Mouse (Mus musculus) heart, postnatal 25 days (tissue): ENCODE measurements around the gene Gm26992. TPM values are rescaled to one million over a fixed set of nuclear protein-coding genes. Genes with fewer than 3 reads are reported as not detected.
A peak's percentile ranks its signal among the peaks of the same experiment; 100 is the strongest.

Experiments used
- DNase-seq: peaks from one replicate; pipeline ENCODE4 v3.0.0; 2022; ENCODE audit warnings: low spot score
- intact Hi-C: fragments of 180-260 bp; cut with DNase I; formaldehyde crosslinking; loops from one replicate; pipeline ENCODE4 v1.15.1; 2025
- total RNA-seq, 2 experiments: library from RNA; stranded (reverse); gene quantifications; 2 replicates each; pipeline ENCODE4 v1.2.3; 2021

The Gm26992 gene
- total RNA-seq, 2 experiments from 2014 or later: not detected

DNA sequence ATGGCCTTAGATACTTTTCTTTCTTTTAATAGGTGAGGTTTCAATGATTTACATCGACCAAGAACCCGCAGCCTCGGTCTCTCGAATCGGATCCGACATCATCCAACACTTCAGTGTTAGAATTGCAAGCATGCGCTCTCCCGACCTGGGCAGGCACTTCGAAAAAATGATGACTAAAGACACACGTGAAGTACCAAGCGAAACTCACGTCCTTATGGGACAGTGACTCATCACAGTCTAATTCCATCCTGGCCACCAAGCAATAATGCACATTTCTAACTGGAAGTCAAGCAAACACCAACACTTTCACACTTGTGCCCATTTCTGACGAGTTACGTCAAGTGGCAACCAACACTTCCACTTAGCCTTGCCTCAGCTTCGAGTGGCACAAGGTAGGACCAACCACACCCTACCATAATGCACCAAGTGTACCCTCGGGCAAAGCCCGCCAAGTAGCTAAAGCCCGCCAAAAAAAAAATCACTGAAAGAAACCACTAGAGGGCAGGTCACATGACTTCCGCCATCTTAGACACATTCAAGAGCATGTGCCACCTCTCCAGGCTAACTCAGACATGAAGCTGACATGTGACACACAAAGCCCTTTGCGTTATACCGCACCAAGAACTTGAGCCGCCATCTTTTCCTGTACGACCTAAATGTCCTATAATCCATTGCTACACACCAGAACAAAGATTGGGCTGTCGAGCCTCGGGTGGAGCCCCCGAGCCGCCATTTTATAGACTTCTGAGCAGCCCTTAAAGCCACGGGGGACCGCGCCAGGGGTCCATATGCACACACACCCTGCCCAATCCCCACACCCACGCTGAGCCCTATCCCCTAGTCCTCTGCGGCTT lies 59.7 kb downstream of the Gm26992 start:
- intact Hi-C loops: loop anchor here (5.0 to 10.0 kb wide), 3 partner anchors 191 to 453 kb away; no protein-coding TSS in a partner anchor
- peak; percentile 30 for DNase-seq

- intact Hi-C loops: loop anchor here (5.0 to 10.0 kb wide), 3 partner anchors 190 to 453 kb away; no protein-coding TSS in a partner anchor
- no peak for DNase-seq
Measured at GRCm38 (mm10) chrX:103482097-103482451, 60.3 kb downstream of the Gm26992 start.

GRCm38 (mm10) chrX:103483047-103483446 lies 61.2 kb downstream of the Gm26992 start:
- intact Hi-C loops: loop anchor here (5.0 to 10.0 kb wide), 3 partner anchors 189 to 452 kb away; no protein-coding TSS in a partner anchor
- peak; percentile 39 for DNase-seq

- DNase-seq: no peak
- intact Hi-C loops: loop anchor here (1.0 to 10.0 kb wide), 4 partner anchors 140 to 451 kb away; no protein-coding TSS in a partner anchor
Measured at GRCm38 (mm10) chrX:103484050-103484449, 62.2 kb downstream of the Gm26992 start.

- DNase-seq: no peak
- intact Hi-C loops: loop anchor here (5.0 kb wide), 1 partner anchor 36 kb away; no protein-coding TSS in a partner anchor
Measured at GRCm38 (mm10) chrX:103490853-103491252, 69.0 kb downstream of the Gm26992 start.

GRCm38 (mm10) chrX:103492398-103493256 lies 70.8 kb downstream of the Gm26992 start:
- intact Hi-C loops: loop anchor here (5.0 kb wide), 1 partner anchor 35 kb away; no protein-coding TSS in a partner anchor
- DNase-seq: no peak

- intact Hi-C loops: loop anchor here (5.0 kb wide), 1 partner anchor 34 kb away; no protein-coding TSS in a partner anchor
- DNase-seq: peak; percentile 49
Measured at GRCm38 (mm10) chrX:103493351-103494173, 71.8 kb downstream of the Gm26992 start.

DNA sequence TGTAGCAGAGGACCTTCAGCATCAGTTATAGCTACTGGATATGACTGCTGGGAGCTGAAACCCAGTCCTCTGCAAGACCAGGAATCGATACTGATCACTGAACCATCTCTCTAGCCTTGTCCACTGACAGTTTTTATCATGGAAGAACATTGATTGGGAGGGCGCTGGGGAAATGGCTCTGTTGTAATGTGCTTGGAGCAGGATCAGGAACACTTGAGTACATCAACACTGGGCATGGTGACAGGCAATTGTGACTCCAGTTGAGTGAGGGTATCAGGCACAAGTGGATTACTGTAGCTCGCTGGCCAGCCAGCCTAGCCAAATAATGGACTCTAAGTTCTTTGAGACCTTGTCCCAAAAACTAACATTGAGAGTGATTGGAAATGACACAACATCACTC lies 77.6 kb downstream of the Gm26992 start:
- DNase-seq: no peak
- intact Hi-C loops: no loop called here

GRCm38 (mm10) chrX:103500137-103500536 lies 78.3 kb downstream of the Gm26992 start:
- intact Hi-C loops: loop anchor here (5.0 kb wide), 1 partner anchor 62 kb away; no protein-coding TSS in a partner anchor
- no peak for DNase-seq

GRCm38 (mm10) chrX:103508218-103508617 lies 86.4 kb downstream of the Gm26992 start:
- intact Hi-C loops: no loop called here
- DNase-seq: no peak

- intact Hi-C loops: no loop called here
- DNase-seq: no peak
Measured at GRCm38 (mm10) chrX:103509168-103510019, 87.6 kb downstream of the Gm26992 start.

DNA sequence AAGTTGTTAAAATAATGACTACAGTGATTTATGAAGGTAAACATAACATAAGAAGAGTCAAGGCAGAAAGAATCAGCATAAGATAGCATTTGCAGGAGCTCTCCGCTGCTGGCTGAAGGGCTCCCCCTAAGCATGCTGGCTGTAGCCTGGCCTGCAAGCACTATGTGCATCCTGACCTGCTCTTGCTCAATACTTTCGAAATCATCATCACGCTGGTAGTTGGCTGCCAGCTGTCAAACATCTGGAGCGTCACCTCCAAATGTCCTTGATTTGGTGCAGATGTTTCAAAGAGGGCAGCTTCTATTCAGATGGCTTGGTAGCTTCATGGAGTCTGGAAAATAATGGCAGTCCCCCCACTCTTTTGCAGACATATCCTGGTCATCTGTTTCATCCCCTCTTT lies 93.0 kb downstream of the Gm26992 start:
- peak; percentile 35 for DNase-seq
- intact Hi-C loops: no loop called here

DNA sequence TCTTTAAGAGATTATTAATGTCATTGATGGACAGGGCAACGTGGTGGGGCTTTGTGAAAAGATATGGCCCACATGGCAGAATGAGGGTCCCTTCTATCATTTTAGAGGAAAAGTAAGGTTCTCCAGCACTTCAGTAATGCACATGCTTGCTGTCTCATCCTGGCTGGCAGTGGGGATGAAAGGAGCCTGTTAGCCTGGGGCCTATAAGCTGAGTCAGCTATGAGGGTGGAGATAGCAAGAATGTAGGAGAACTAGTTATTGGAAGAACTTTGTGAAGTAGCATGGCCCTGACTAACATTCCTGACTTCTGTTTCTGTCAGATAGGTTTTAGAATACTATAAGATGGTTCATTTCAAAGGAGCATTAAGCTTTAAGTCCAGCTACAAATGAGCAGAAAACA lies 93.5 kb downstream of the Gm26992 start:
- intact Hi-C loops: no loop called here
- DNase-seq: no peak

DNA sequence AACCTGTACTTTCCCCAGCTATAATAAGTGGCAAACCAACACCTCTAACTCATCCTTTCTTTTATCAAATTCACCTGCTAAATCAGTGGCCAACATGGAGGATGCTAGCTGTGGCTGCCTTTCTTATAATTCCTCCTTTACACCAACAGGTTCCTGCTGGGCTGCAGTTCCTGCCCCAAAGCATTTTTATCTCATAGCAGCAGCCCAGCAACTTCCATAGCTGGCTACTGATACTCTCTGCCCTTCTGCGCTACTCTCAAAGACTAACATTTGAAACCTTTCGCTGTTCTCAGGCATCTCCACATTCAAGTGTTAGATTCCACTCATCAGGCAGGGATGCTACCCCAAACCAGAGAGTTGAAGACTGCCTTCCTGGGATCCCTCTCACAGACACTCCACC lies 97.0 kb downstream of the Gm26992 start:
- DNase-seq: no peak
- intact Hi-C loops: no loop called here

DNA sequence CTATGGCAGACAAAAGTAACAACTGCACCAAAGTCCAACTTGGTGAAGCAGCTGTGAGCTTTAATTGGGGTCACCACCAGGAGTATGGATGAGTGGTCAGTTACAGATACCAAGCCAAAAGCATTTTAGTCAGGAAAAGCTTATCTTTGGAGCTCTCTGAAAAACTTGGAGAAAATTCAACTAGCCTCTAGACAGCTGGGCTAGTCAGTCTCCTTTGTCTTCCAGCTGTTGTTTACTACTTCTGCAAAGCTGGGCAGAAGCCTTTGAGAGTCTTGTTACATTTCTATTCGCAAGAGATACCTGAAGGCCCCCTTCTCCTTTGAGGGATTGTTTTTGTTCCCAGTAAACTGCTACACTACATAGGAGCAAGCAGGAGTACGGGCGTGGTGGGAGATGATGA lies 97.7 kb downstream of the Gm26992 start:
- no peak for DNase-seq
- intact Hi-C loops: no loop called here

- intact Hi-C loops: no loop called here
- no peak for DNase-seq
Measured at GRCm38 (mm10) chrX:103521221-103521716, 99.5 kb downstream of the Gm26992 start.

DNA sequence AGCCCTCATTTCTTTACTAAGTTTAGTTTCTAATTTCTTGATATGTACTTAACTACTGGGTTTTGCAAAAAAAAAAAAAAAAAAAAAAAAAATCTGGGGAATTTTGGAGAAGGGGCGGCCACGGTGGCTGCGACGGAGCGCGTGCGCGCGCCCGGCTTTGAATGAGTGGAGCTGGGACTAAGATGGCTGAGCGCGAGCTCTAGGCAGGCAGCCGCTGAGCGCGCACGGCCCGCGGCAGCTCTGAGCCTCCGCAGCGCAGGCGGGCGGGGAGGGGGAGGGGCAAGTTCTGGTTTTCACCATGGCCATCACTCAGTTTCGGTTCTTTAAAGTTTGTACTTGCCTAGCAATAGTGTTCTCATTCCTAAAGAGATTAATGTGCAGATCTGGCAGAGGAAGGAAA lies 107.4 kb downstream of the Gm26992 start:
- DNase-seq: peak; percentile 54
- intact Hi-C loops: loop anchor here (5.0 kb wide), 1 partner anchor 37 kb away; no protein-coding TSS in a partner anchor
